Mouse (Mus musculus) CH12.LX (cell line): Measurements from ENCODE around the gene Angel2. TPM values are rescaled to one million over a fixed set of nuclear protein-coding genes. Genes with fewer than 3 reads are reported as not detected.

Experiments
- DNase-seq: peaks from one replicate; pipeline ENCODE4 v3.0.0-alpha.2; 2013; ENCODE audit errors: extremely low read depth
- H3K27ac ChIP-seq: 2 replicates; pipeline ENCODE4 v1.5.1; 2012; ENCODE audit warnings: low read depth, mild to moderate bottlenecking, control low read depth, moderate library complexity; ENCODE audit not compliant: insufficient read depth
- H3K27me3 ChIP-seq: replicated peaks from 2 replicates; pipeline ENCODE3; 2012; ENCODE audit warnings: inconsistent platforms
- H3K36me3 ChIP-seq, 2 experiments: replicated peaks in 1 of 2; 2 replicates each; pipeline versions ENCODE3 to v1.6.1; 2012; ENCODE audit warnings: inconsistent platforms in 1 of 2, low read length in 1 of 2, mild to moderate bottlenecking in 1 of 2, mixed read lengths in 1 of 2, moderate library complexity in 1 of 2; ENCODE audit not compliant: control insufficient read depth in 1 of 2, insufficient read depth in 1 of 2
- H3K4me1 ChIP-seq, 2 experiments: 2 replicates each; pipeline ENCODE4 v1.6.1; 2012; ENCODE audit warnings: inconsistent platforms in 1 of 2, moderate library complexity in 1 of 2; ENCODE audit not compliant: insufficient read depth in 2 of 2, control insufficient read depth in 1 of 2
- H3K4me2 ChIP-seq: 2 replicates; pipeline ENCODE4 v1.6.1; 2012; ENCODE audit warnings: low read depth, mild to moderate bottlenecking, control low read depth; ENCODE audit not compliant: poor library complexity, insufficient read depth, severe bottlenecking
- H3K4me3 ChIP-seq, 3 experiments: fragments of 150-350 bp in 1 of 3; sonication (generic) in 1 of 3; replicated peaks in 1 of 3; 2 replicates each; pipeline versions ENCODE3 to v1.5.1; 2011 to 2012; ENCODE audit warnings: low read depth in 2 of 3, low read length in 2 of 3, mild to moderate bottlenecking in 2 of 3, moderate library complexity in 2 of 3, control low read depth in 1 of 3, improper control_type of control experiment in 1 of 3, inconsistent platforms in 1 of 3, mixed read lengths in 1 of 3; ENCODE audit not compliant: poor library complexity in 1 of 3
- H3K79me2 ChIP-seq: replicated peaks from 2 replicates; pipeline ENCODE4 v1.6.1; 2012; ENCODE audit warnings: mild to moderate bottlenecking, moderate library complexity; ENCODE audit not compliant: control insufficient read depth, poor library complexity, insufficient read depth, severe bottlenecking; ENCODE audit errors: extremely low read depth
- H3K9ac ChIP-seq: 2 replicates; pipeline ENCODE4 v1.6.1; 2012; ENCODE audit warnings: low read depth, mild to moderate bottlenecking, control low read depth, moderate library complexity; ENCODE audit not compliant: insufficient read depth
- H3K9me3 ChIP-seq: replicated peaks from 2 replicates; pipeline ENCODE3; 2012; ENCODE audit warnings: low read length, inconsistent platforms, mixed read lengths
- CHD2 ChIP-seq: IDR thresholded peaks from 2 replicates; pipeline ENCODE4 v1.6.1; 2011; ENCODE audit warnings: low read length, improper control_type of control experiment
- E2F4 ChIP-seq: IDR thresholded peaks from 2 replicates; pipeline ENCODE4 v1.6.1; 2011; ENCODE audit warnings: low read depth, low read length, improper control_type of control experiment; ENCODE audit not compliant: insufficient replicate concordance
- EP300 ChIP-seq: IDR thresholded peaks from 2 replicates; pipeline ENCODE4 v1.6.1; 2011; ENCODE audit warnings: low read length, improper control_type of control experiment
- HCFC1 ChIP-seq: IDR thresholded peaks from 2 replicates; pipeline ENCODE4 v1.6.1; 2012; ENCODE audit warnings: low read depth, mild to moderate bottlenecking, inconsistent platforms, low read length, improper control_type of control experiment
- JUND ChIP-seq: conservative IDR thresholded peaks from 2 replicates; pipeline ENCODE4 v1.6.1; 2011; ENCODE audit warnings: low read depth, low read length, improper control_type of control experiment
- KAT2A ChIP-seq: IDR thresholded peaks from 2 replicates; pipeline ENCODE4 v1.6.1; 2012; ENCODE audit warnings: low read length, improper control_type of control experiment, inconsistent platforms; ENCODE audit not compliant: insufficient replicate concordance
- MAX ChIP-seq: IDR thresholded peaks from 2 replicates; pipeline ENCODE4 v1.6.1; 2011; ENCODE audit warnings: low read length, improper control_type of control experiment
- MAZ ChIP-seq: IDR thresholded peaks from 2 replicates; pipeline ENCODE4 v1.6.1; 2012; ENCODE audit warnings: low read depth, mild to moderate bottlenecking, inconsistent platforms, low read length, improper control_type of control experiment, moderate library complexity
- MEF2A ChIP-seq: IDR thresholded peaks from 2 replicates; pipeline ENCODE4 v1.6.1; 2014; ENCODE audit warnings: low read depth, mild to moderate bottlenecking, inconsistent platforms, low read length, improper control_type of control experiment, borderline replicate concordance
- MYC ChIP-seq: IDR thresholded peaks from 2 replicates; pipeline ENCODE4 v1.6.1; 2011; ENCODE audit warnings: low read depth, mild to moderate bottlenecking, improper control_type of control experiment, low read length
- NELFE ChIP-seq: IDR thresholded peaks from 2 replicates; pipeline ENCODE4 v1.6.1; 2011; ENCODE audit warnings: low read depth, low read length, improper control_type of control experiment
- NRF1 ChIP-seq: IDR thresholded peaks from 2 replicates; pipeline ENCODE4 v1.6.1; 2014; ENCODE audit warnings: low read depth, mild to moderate bottlenecking, inconsistent platforms, low read length, improper control_type of control experiment, moderate library complexity
- POLR2A ChIP-seq: IDR thresholded peaks from 2 replicates; pipeline ENCODE4 v1.6.1; 2011; ENCODE audit warnings: low read depth, mild to moderate bottlenecking, improper control_type of control experiment, low read length
- RAD21 ChIP-seq: IDR thresholded peaks from 2 replicates; pipeline ENCODE4 v1.6.1; 2011; ENCODE audit warnings: low read depth, mild to moderate bottlenecking, low read length, improper control_type of control experiment, moderate library complexity
- SIN3A ChIP-seq: IDR thresholded peaks from 2 replicates; pipeline ENCODE4 v1.6.1; 2012; ENCODE audit warnings: low read length, improper control_type of control experiment, inconsistent platforms
- SMC3 ChIP-seq: IDR thresholded peaks from 2 replicates; pipeline ENCODE4 v1.6.1; 2011; ENCODE audit warnings: low read depth, low read length, improper control_type of control experiment
- USF1 ChIP-seq: IDR thresholded peaks from 2 replicates; pipeline ENCODE4 v1.6.1; 2014; ENCODE audit warnings: low read depth, mild to moderate bottlenecking, inconsistent platforms, low read length, improper control_type of control experiment
- USF2 ChIP-seq: conservative IDR thresholded peaks from 2 replicates; pipeline ENCODE4 v1.6.1; 2011; ENCODE audit warnings: low read depth, low read length, improper control_type of control experiment
- ZC3H11A ChIP-seq: IDR thresholded peaks from 2 replicates; pipeline ENCODE4 v1.6.1; 2012; ENCODE audit warnings: low read depth, mild to moderate bottlenecking, inconsistent platforms, low read length, improper control_type of control experiment
- ZKSCAN1 ChIP-seq: IDR thresholded peaks from 2 replicates; pipeline ENCODE4 v1.6.1; 2012; ENCODE audit warnings: low read depth, inconsistent platforms, low read length, improper control_type of control experiment, borderline replicate concordance
- dilution Hi-C: fragments of 300-500 bp; cut with MboI; formaldehyde crosslinking; loops from 2 replicates; pipeline ENCODE4 v1.14.3; 2020; ENCODE audit warnings: low sequenced_read_pairs; ENCODE audit not compliant: extremely low pct_unique_long_range_greater_than_20kb, extremely low pct_ligation_motif_present
- in situ Hi-C: fragments of 300-500 bp; cut with MboI; formaldehyde crosslinking; loops from 3 replicates; pipeline ENCODE4 v1.14.3; 2019; ENCODE audit warnings: low sequenced_read_pairs, low pct_ligation_motif_present, low pct_unique_long_range_greater_than_20kb, mixed read lengths
- polyA plus RNA-seq: library from polyadenylated mRNA; unstranded; fragments of >175 nt; gene quantifications from 2 replicates; pipeline ENCODE4 v1.2.1, GENCODE M21; 2012; ENCODE audit warnings: low read depth; ENCODE audit not compliant: insufficient read length
- total RNA-seq, 2 experiments: library from RNA; depleted of rRNA; stranded (reverse); fragments of 300-350 nt in 1 of 2; fragments of >200 nt in 1 of 2; gene quantifications; 2 replicates each; pipeline ENCODE4 v1.2.3; 2012 to 2014

Angel2 gene
- total and polyA plus RNA-seq, 3 experiments = 24.4 to 49.9 (median 34.8) TPM

GRCm38 (mm10) chr1:190972612-190973192, 47.8 kb downstream of the Angel2 start:
- TF ChIP-seq MAZ = no peak
- Histone ChIP-seq H3K79me2 (no peaks in the 10 kb centered on the region), H3K9me3 (peaks cover 5% of the 10 kb centered on the region), H3K4me2 (no peak overlapping the region; the same call in 1 of the 2 replicates), H3K4me1 (peaks cover 0 to 26% of the 10 kb centered on the region in 2 experiments; a peak in 2 of 4 replicates), H3K36me3 (no peaks in the 10 kb centered on the region), H3K27me3 (peaks cover 7% of the 10 kb centered on the region), H3K4me3 (no peak overlapping the region), H3K27ac (no peak overlapping the region), H3K9ac (no peak overlapping the region)
- dilution Hi-C loops = no loop called here
- in situ Hi-C loops = no loop called here
- DNase-seq = no peak

- H3K9me3 ChIP-seq = peaks cover 11% of the 10 kb centered on the region
- TF ChIP-seq POLR2A (no peak), MEF2A (no peak), SMC3 (no peak), NRF1 (no peak), HCFC1 (no peak), SIN3A (no peak), ZKSCAN1 (no peak), ZC3H11A (no peak), RAD21 (no peak), EP300 (no peak), NELFE (no peak), CHD2 (no peak), KAT2A (no peak), JUND (no peak), USF2 (no peak), MYC (no peak), MAX (no peak), E2F4 (no peak), USF1 (no peak)
- TF ChIP-seq, all 38 proteins: peak for 0
- H3K4me2 ChIP-seq = no peak overlapping the region
- H3K4me1 ChIP-seq = peaks cover 0 to 21% of the 10 kb centered on the region in 2 experiments; a peak in 2 of 4 replicates
- in situ Hi-C loops (no loop called here), dilution Hi-C loops (no loop called here)
- no peaks in the 10 kb centered on the region for H3K79me2 ChIP-seq
- DNase-seq = no peak
- no peaks in the 10 kb centered on the region for H3K36me3 ChIP-seq
- no peak overlapping the region for H3K9ac ChIP-seq
- H3K27me3 ChIP-seq = peaks cover 7% of the 10 kb centered on the region
- no peak overlapping the region for H3K4me3 ChIP-seq
- H3K27ac ChIP-seq = no peak overlapping the region
Observed at GRCm38 (mm10) chr1:190974191-190974590, 49.3 kb downstream of the Angel2 start.
